Mouse (Mus musculus) embryonic facial prominence, embryonic 13.5 days (tissue): ENCODE results near the gene Sik1. TPM values are rescaled to one million over a fixed set of nuclear protein-coding genes. Genes with fewer than 3 reads are reported as not detected.
A peak's percentile ranks its signal among the peaks of the same experiment; 100 is the strongest.

Experiments
- ATAC-seq: fragments of 200-750 bp; cut with Nextera tagmentation; 2 replicates; pipeline ENCODE4 v1.8.0; 2017; ENCODE audit warnings: low read depth; ENCODE audit not compliant: insufficient number of reproducible peaks, insufficient read depth, low FRiP score, low TSS enrichment
- H3K27ac ChIP-seq: fragments of 300-500 bp; sonication (generic); 2 replicates; pipeline ENCODE4 v1.5.1; 2015; ENCODE audit warnings: moderate library complexity, mild to moderate bottlenecking, inconsistent platforms
- H3K27me3 ChIP-seq: fragments of 300-500 bp; sonication (generic); 2 replicates; pipeline ENCODE4 v1.6.1; 2015; ENCODE audit warnings: mild to moderate bottlenecking, inconsistent platforms
- H3K36me3 ChIP-seq: fragments of 300-500 bp; sonication (generic); 2 replicates; pipeline ENCODE4 v1.6.1; 2015; ENCODE audit warnings: mild to moderate bottlenecking, inconsistent platforms
- H3K4me1 ChIP-seq: fragments of 300-500 bp; sonication (generic); 2 replicates; pipeline ENCODE4 v1.6.1; 2015; ENCODE audit warnings: inconsistent platforms
- H3K4me2 ChIP-seq: fragments of 300-500 bp; sonication (generic); 2 replicates; pipeline ENCODE4 v1.6.1; 2015; ENCODE audit warnings: moderate library complexity, mild to moderate bottlenecking, inconsistent platforms
- H3K4me3 ChIP-seq: fragments of 300-500 bp; sonication (generic); 2 replicates; pipeline ENCODE4 v1.5.1; 2015; ENCODE audit warnings: mild to moderate bottlenecking, inconsistent platforms
- H3K9ac ChIP-seq: fragments of 300-500 bp; sonication (generic); 2 replicates; pipeline ENCODE4 v1.6.1; 2015; ENCODE audit warnings: mild to moderate bottlenecking, inconsistent platforms
- H3K9me3 ChIP-seq: fragments of 300-500 bp; sonication (generic); 2 replicates; pipeline ENCODE4 v1.6.1; 2016; ENCODE audit warnings: inconsistent platforms
- WGBS: fragments of 180-500 bp; shearing (Covaris S2); methylation state at CpG from one replicate; pipeline ENCODE4 v1.1.7; 2015; ENCODE audit warnings: mixed read lengths; 5-methylcytosine and 5-hydroxymethylcytosine counted together
- polyA plus RNA-seq: library from polyadenylated mRNA; unstranded; fragments of >200 nt; fragmentation: Nextera tagmentation; extraction: Ambion mirVana; gene quantifications from 2 replicates; pipeline ENCODE4 v1.2.1, GENCODE M21; 2015

The Sik1 gene
- polyA plus RNA-seq, 1 experiment from 2014 or later = 15.6 TPM

DNA sequence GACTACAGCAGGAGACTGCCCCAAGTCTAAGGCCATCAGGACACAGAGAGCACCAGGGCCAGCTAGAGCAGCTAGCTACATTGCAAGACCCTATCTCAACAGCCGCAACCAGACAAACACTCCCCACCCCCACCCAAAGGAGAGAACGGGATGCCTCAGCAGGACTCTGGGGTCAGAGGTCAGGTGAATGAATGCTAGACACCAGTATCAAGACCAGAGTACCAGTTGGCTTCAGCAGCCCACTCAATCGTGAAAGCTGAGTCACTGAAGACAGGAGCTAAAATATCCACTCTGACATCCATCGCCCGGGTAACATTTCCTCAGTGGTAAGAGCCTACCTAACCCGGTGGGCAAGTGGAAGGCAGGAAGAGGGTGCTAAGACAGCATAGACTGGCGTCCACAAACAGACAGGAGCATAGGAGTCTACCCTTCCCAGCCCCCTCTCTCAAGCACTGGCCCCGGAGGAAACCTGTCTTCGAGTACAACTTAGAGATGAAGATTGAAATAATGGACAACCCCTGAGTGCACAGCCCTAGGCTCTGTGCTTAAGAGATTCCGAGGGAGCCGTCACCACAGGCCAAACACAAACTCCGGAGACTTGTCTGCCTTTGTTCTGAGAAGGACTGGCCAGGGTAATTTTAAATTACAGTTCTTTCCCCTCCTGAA is 2.7 kb downstream of the Sik1 start:
- H3K9ac ChIP-seq = peak overlapping the region; percentile 57; the same call in 1 of the 2 replicates
- 0 out of 2 replicates have a peak overlapping the region, but pooled peaks have one; percentile 12 for H3K27ac ChIP-seq
- ATAC-seq = no peak

DNA sequence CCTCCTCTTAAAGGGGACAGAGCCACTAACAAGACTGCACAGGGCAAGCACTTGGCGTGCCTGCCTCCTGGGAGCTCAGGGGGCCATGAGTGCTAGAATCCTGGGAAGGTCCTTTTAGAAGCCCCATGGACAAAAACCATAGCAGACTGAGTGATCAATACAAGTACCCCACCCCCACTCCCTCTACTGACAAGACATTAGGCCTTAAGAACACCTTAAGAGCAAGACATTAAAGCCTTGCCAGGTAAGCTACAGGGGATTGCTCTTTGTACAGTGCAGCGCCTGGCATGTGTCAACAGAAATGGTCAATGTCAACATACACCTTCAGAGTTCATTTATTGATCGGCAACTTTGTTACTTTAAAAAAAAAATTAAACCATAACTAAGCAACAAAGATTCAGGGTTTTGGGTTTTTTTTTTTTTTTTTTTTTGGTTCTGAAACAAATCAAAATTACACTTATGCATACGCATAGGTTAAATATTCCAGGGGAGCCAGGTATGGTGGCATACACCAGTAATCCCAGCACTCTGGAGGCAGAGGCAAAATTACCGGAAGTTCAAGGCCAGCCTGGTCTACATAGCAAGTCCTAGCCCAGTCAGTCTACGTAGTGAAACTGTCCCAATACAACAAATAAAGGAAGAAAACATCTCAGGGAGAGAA is 3.7 kb downstream of the Sik1 start:
- 0 out of 2 replicates have a peak overlapping the region, but pooled peaks have one; percentile 14 for H3K4me2 ChIP-seq
- H3K4me1 ChIP-seq = peaks cover 31% of the 10 kb centered on the region
- no peak overlapping the region for H3K4me3 ChIP-seq
- H3K27ac ChIP-seq = no peak overlapping the region
- 81% methylated on average over 6 of the region's 6 CpGs for WGBS
- H3K27me3 ChIP-seq = no peaks in the 10 kb centered on the region
- peaks cover 45% of the 10 kb centered on the region for H3K36me3 ChIP-seq
- no peaks in the 10 kb centered on the region for H3K9me3 ChIP-seq
- H3K9ac ChIP-seq = no peak overlapping the region
- no peak for ATAC-seq

More for the DNA sequence above, 2.7 kb downstream of the Sik1 start:
- H3K4me3 ChIP-seq = peak overlapping the region; percentile 88
- no peaks in the 10 kb centered on the region for H3K9me3 ChIP-seq
- H3K4me1 ChIP-seq = peaks cover 38% of the 10 kb centered on the region
- H3K36me3 ChIP-seq = peaks cover 35% of the 10 kb centered on the region
- H3K27me3 ChIP-seq = no peaks in the 10 kb centered on the region
- 52% methylated on average over 12 of the region's 12 CpGs for whole genome bisulfite sequencing
- H3K4me2 ChIP-seq = peak overlapping the region; percentile 94

DNA sequence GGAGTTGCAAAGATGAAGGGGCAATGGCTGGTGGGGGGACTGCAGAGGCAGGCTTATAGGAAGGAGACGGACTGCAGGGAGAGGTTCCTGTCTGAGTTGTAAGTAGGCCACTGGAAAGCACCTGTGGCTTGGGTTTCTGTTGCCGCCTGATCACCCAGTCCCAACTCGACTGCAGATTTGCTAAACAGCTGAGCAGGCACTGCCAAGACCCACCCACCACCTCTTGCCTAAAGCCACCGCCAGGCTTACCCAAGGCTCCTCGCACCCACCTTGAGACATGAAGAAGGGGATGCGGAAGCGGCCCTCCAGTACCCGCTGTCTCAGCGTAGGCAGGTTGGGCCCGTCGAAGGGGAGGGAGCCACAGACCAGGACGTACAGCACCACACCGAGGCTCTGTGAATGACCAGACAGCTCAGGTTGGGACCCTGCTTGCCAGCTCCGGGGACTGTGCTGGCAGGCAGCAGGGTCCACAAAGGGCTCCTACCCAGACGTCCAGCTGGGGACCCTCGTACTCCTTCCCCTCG is 5.1 kb downstream of the Sik1 start:
- H3K36me3 ChIP-seq = peaks cover 59% of the 10 kb centered on the region
- peaks cover 23% of the 10 kb centered on the region for H3K4me1 ChIP-seq
- H3K4me3 ChIP-seq = no peak overlapping the region
- no peak overlapping the region for H3K9ac ChIP-seq
- WGBS = 91% methylated on average over 17 of the region's 17 CpGs
- no peak for ATAC-seq
- no peaks in the 10 kb centered on the region for H3K9me3 ChIP-seq
- H3K27ac ChIP-seq = no peak overlapping the region
- H3K4me2 ChIP-seq = no peak overlapping the region
- H3K27me3 ChIP-seq = no peaks in the 10 kb centered on the region

DNA sequence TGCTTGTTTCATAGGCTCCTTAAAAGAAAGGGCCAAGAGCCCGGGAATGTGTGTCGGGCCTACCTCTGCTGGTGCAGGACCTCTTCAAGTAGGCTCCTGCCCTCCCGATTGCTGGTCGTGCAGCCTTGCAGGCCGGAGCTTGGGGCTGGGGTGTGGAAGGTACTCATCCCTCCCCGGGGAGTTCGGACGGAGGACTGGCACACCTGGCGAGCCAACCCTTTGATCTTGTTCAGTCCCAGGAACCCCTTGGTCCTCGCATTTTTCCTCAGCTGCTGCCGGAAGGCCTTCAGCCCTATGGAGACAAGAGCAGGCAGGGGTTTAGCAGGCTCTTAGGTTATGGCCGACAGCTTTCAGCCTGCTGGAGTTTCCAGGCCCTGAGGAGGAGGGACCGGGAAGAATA is 8.6 kb downstream of the Sik1 start:
- no peaks in the 10 kb centered on the region for H3K9me3 ChIP-seq
- H3K9ac ChIP-seq = no peak overlapping the region
- H3K27ac ChIP-seq = peak overlapping the region; percentile 22; the same call in 1 of the 2 replicates
- H3K4me2 ChIP-seq = no peak overlapping the region
- 89% methylated on average over 13 of the region's 13 CpGs for WGBS
- no peak for ATAC-seq
- no peak overlapping the region for H3K4me3 ChIP-seq
- H3K27me3 ChIP-seq = no peaks in the 10 kb centered on the region
- H3K36me3 ChIP-seq = peaks cover 77% of the 10 kb centered on the region
- peaks cover 18% of the 10 kb centered on the region for H3K4me1 ChIP-seq

DNA sequence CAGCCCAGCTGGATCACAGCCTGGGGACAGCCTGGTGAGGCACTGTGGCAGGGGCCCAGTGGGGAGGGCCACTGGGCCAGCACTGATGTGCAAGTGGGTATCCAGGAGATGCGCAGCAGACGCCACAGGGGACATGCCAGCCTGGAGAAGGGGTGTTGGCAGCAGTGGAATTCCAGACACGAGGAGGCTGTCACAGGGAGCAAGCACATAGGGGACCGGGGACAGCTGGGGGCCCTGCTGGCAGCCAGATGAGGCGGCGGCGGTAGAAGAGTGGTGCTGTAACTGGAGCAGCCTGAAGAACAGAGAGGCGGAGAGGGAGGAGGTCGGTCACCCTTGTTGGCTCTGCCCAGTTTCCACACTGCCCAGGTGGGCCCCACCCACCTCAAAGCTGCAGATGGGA is 9.3 kb downstream of the Sik1 start:
- 79% methylated on average over 9 of the region's 9 CpGs for WGBS

DNA sequence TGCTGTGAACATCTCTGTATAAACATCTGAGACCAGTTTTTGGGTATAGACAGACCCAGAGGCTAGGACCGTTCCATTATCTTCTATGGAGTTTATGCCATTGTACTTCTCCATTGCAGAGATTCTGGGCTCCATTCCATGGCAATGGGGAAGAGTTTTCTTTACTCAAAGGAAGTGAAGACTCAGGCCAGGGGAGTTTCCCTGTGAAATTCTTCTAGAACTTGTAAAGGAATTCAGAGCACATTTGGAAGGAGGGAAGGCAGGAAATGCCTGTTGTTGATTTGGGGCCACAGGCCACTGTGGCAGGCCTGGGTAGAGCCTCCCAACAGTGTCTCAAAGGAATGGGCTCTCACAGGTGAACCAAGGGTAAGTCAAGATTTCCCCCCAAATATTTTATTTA is 11.7 kb downstream of the Sik1 start:
- no peak overlapping the region for H3K4me3 ChIP-seq
- 0 out of 2 replicates have a peak overlapping the region, but pooled peaks have one; percentile 69 for H3K27ac ChIP-seq
- no peak for ATAC-seq
- peaks cover 26% of the 10 kb centered on the region for H3K4me1 ChIP-seq
- no peaks in the 10 kb centered on the region for H3K9me3 ChIP-seq
- H3K36me3 ChIP-seq = peaks cover 53% of the 10 kb centered on the region
- H3K4me2 ChIP-seq = no peak overlapping the region
- no peak overlapping the region for H3K9ac ChIP-seq
- no peaks in the 10 kb centered on the region for H3K27me3 ChIP-seq
- 69% methylated on average over 1 of the region's 1 CpGs for WGBS

More for the DNA sequence above, 9.3 kb downstream of the Sik1 start:
- no peak overlapping the region for H3K4me2 ChIP-seq
- H3K9ac ChIP-seq = 0 out of 2 replicates have a peak overlapping the region, but pooled peaks have one; percentile 11
- H3K27me3 ChIP-seq = no peaks in the 10 kb centered on the region
- peaks cover 77% of the 10 kb centered on the region for H3K36me3 ChIP-seq
- no peak for ATAC-seq
- H3K4me1 ChIP-seq = peaks cover 16% of the 10 kb centered on the region
- H3K27ac ChIP-seq = 0 out of 2 replicates have a peak overlapping the region, but pooled peaks have one; percentile 22
- no peaks in the 10 kb centered on the region for H3K9me3 ChIP-seq
- H3K4me3 ChIP-seq = no peak overlapping the region

DNA sequence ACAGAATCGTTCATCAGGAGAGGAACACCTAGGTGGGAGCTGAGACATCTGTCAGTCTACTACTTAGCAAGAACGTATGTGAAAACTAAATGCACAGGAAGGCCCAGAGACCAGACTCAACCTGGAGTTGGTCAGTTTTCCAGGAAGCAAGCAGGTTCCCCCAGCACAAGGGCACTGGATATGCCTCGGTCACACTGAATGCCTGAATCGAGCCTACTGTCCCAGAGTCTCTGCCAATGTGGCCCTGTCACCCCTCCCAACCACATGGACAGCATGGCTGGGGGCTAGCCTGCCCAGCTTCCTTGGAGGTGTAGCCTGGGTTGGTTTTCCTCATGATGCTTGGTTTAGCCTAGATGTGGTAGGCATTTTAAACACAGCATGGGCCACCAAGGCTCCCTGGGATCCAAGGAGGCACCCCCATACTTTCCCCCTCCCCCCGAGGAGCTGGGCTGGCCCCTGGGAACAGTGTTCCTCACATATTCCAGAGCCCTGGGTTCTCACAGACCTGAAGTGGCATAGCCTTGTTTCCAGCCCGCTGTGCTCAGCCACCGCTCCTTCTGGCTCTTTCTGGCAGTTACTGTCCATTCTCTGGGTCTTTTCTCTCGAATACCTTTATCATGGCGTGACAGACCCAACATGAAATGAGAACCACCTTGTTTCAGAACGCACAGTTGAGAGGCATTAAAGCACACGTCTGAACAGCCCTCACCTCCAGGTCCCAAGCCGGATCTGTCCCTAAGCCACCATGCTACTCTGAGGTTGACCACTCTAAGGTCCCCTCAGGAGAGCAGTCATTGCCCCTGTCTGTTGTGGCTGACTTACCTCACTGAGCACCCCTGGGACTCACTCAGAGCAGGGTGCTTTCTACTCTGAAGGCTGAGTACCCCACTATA is 12.4 kb downstream of the Sik1 start:
- Histone ChIP-seq H3K4me2 (no peak overlapping the region), H3K27me3 (no peaks in the 10 kb centered on the region), H3K4me3 (no peak overlapping the region), H3K9ac (no peak overlapping the region), H3K4me1 (peaks cover 26% of the 10 kb centered on the region), H3K36me3 (peaks cover 46% of the 10 kb centered on the region), H3K9me3 (no peaks in the 10 kb centered on the region), H3K27ac (peak overlapping the region; percentile 69)
- 82% methylated on average over 12 of the region's 12 CpGs for WGBS
- no peak for ATAC-seq

DNA sequence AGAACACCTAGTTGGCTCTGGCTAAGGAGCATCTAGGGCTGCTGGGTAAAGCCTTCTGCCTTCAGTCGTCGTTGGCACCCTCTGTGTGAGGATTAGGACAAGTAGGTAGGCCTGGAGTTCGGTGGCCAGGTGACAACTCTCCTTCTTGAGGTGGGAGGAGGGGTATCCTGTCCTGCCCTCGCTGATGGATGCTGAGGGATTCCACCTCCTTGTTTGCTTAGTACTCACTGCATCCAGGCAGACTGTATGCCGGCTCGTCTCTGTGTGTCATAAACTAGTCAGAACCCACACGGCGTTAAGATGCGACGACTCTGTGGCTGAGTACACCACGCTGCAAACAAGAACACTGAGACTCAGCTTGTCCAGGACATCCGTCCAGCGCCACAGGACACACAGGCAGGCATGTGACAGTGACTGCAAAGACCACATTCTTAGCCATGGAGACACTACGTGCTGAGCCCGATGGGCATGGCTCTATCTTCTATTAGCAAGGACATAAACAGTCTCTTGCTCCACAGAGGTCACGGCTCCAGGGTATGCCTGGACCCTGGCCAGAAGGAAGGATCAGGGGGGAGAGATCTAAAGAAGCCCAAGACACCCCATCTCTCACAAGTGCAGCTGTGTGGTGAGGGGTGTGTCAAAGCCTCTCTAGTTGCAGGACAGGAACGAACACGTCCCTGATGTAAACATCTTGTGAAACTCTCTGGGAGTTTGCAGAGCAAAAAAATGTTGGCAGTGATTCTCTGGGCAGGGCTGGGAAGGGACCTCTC is 13.6 kb downstream of the Sik1 start:
- peak overlapping the region; percentile 69 for H3K27ac ChIP-seq
- ATAC-seq = peak; percentile 18
- H3K4me2 ChIP-seq = no peak overlapping the region

DNA sequence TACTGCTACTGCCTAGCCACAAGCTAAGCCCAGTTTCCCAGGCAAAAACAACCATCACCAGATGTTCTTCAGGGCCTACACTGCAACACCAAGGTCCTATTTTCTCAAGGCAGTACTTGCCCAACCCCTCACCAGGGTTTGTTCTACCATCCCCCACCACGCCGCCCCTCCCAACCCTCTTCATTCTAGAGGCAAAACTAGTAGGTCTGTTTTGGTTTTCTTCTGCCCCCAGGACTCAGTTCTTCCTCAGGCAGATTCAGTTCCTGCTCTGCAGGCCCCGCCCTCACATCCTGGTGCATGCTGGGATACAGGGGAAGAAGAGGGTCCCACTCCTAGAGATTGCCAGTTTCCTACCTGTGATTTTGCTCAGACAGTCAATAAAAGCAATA is 14.2 kb downstream of the Sik1 start:
- Histone ChIP-seq H3K4me1 (peaks cover 26% of the 10 kb centered on the region), H3K9me3 (no peaks in the 10 kb centered on the region), H3K27ac (peak overlapping the region; percentile 69), H3K4me2 (no peak overlapping the region), H3K9ac (no peak overlapping the region), H3K36me3 (peaks cover 29% of the 10 kb centered on the region), H3K4me3 (no peak overlapping the region), H3K27me3 (no peaks in the 10 kb centered on the region)
- WGBS = 61% methylated on average over 3 of the region's 3 CpGs
- ATAC-seq = no peak

More for the DNA sequence above, 13.6 kb downstream of the Sik1 start:
- no peaks in the 10 kb centered on the region for H3K9me3 ChIP-seq
- H3K9ac ChIP-seq = no peak overlapping the region; the same call in 1 of the 2 replicates
- H3K36me3 ChIP-seq = peaks cover 35% of the 10 kb centered on the region
- H3K4me1 ChIP-seq = peaks cover 26% of the 10 kb centered on the region
- H3K4me3 ChIP-seq = no peak overlapping the region
- WGBS = 65% methylated on average over 18 of the region's 18 CpGs
- no peaks in the 10 kb centered on the region for H3K27me3 ChIP-seq

DNA sequence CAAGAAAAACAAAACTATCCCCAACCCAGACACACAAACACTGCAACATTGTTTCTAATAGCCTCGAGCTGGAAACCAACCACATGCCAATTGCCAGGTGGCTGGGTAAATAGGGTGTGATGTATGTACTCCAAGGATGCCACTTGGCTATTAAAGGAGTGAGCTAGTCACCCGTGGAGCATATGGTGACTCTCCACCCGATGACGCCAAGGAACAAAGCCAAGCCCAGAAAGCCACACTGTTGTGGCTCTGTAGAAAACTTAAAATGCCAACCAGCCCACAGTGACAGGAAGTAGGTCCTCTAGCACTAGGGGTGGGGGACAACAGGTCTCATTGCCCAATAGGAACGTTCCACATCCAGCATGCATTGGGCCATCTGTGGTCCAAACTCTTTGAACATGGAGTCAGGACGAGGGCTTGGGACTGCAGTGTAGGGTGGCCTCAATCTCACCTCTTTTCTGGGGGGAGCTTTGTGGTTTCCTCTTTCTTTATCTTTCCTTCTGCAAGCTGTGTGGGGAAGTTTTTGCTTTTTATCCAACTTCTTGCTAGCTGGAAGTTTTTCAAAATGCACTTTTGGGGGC is 15.1 kb downstream of the Sik1 start:
- Histone ChIP-seq H3K27ac (peak overlapping the region; percentile 69; the same call in 1 of the 2 replicates), H3K4me3 (no peak overlapping the region), H3K9me3 (no peaks in the 10 kb centered on the region), H3K4me2 (no peak overlapping the region), H3K27me3 (no peaks in the 10 kb centered on the region), H3K9ac (no peak overlapping the region), H3K4me1 (peaks cover 26% of the 10 kb centered on the region), H3K36me3 (peaks cover 20% of the 10 kb centered on the region)
- ATAC-seq = no peak
- WGBS = 46% methylated on average over 6 of the region's 6 CpGs
